8 mouse cellular contexts compared by ENCODE assay signal in the genomic region with DNA sequence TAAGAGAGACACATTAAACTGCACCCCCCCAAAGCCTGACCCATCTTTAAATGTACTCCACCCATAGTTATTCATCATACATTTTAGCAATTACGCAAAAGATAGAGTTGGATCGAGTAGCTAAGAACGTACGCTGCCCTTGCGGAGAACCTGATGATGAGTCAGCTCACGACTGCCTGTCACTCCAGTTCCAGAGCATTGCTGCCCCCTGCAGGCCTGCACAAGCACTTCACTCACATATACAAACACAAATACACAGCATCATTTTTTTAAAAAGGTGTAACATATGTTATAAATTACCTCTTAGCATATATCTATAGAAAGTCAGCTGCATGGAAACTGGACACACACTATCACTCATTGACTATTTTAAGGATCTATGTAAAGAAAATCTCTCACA. TPM values are rescaled to one million over a fixed set of nuclear protein-coding genes. Genes with fewer than 3 reads are reported as not detected.
DNase-seq lines count a peak whose midpoint lies in the region; ATAC-seq lines count a peak whose summit lies in the region.

No protein-coding gene starts in this region.

- ATAC-seq in erythroblast, adult 5-6 weeks (replicated peaks; ENCODE audit: low FRiP score, poor library complexity, severe bottlenecking) = no peak

- peak; percentile 7 to 11 for DNase-seq in heart, postnatal 14 days
- no peak for DNase-seq in heart, adult 11 months
- peak; percentile 10 for DNase-seq in thymus, postnatal 4 days
- DNase-seq in thymus, postnatal 25 days = no peak
- peak; percentile 14 for DNase-seq in forelimb bud, embryonic 11.5 days (ENCODE audit: low read depth, low spot score)
- DNase-seq in skeletal muscle tissue, adult 2 months (ENCODE audit: low read depth, low spot score) = peak; percentile 45
- DNase-seq in natural killer cell, adult 2 months (ENCODE audit: low spot score in 2 of 2) = no peak

- intact Hi-C loops in heart, postnatal 14 days (cut with DNase I) = no loop called here

RNA-seq across cellular contexts. Expression of a gene that starts 29.9 kb away (rescaled TPM):
- under 1 TPM in 1 of 2 experiments, not detected in 1; 0.05 TPM for total RNA-seq in heart, postnatal 14 days (2021)
- total RNA-seq in erythroblast, adult 5-6 weeks (2015; ENCODE audit: low replicate concordance) = not detected in 2 replicates
- not detected in 2 replicates for total RNA-seq in erythroblast, adult 5-6 weeks (2017; ENCODE audit: low replicate concordance)

Comparison
In these comparisons a context has a peak if more than half of its experiments do, and no peak if none do; other contexts are left out.
1. DNase-seq: peak in heart, postnatal 14 days (2 of 2), thymus, postnatal 4 days (single experiment), forelimb bud, embryonic 11.5 days (single experiment) and skeletal muscle tissue, adult 2 months (single experiment); none in heart, adult 11 months (single experiment), thymus, postnatal 25 days (single experiment) and natural killer cell, adult 2 months (0 of 2).